Mouse (Mus musculus) brain, embryonic 14.5 days (tissue): ENCODE results near the gene Lrif1.

ENCODE experiments used
- CTCF ChIP-seq: fragments of 200-500 bp; IDR thresholded peaks from 2 replicates; pipeline ENCODE4 v1.5.1; 2012; ENCODE audit warnings: inconsistent platforms, mild to moderate bottlenecking, moderate library complexity, borderline replicate concordance; ENCODE audit not compliant: insufficient read depth, insufficient read length; ENCODE audit errors: extremely low read depth
- POLR2A ChIP-seq: fragments of 200-500 bp; IDR thresholded peaks from 2 replicates; pipeline ENCODE4 v1.6.1; 2012; ENCODE audit warnings: mild to moderate bottlenecking, inconsistent platforms, borderline replicate concordance; ENCODE audit not compliant: poor library complexity, insufficient read depth, insufficient read length, severe bottlenecking; ENCODE audit errors: extremely low read depth

DNA sequence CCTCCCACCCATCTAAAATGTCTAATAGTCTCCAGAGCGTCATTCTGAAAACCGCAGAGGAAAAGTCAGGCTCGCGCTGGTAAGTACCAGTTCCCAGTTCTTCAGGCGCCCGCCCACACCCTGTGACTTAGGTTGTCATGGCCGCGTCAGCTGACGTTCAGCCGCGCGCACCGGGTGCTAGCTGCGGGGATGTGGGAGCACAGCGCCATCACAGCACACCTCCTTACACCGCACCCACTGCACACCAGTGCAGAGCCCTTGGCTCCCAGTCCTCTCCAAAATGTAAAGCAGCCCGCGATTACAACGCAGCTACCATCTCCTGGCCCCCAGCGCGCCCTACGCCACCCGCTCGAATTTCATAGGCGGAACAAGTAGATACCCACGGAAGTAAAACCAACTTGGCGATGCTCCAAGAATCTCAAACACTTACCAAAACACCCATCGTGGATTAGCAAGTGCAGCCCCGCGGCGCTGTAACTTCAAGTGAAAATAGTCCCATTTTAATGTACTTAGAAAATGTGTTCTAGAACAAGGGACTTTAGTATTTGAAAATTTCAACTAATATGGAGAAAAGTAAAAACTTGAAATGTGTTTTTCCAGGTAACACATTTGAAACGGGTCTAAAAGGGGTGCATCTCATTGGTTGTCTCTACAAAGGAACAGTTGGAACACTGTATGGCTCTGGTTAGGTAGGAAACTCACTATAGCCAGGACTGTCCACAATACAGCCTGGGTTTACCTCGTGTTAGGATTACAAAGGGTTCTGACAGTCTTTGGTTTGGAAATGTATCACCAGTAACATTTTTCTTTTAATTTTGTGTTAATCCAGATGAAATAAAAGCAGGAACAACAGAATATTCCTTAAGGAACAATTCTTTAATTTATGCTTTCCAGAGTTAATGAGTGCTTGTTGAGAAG is 37.5 kb downstream of the Lrif1 start:
- TF ChIP-seq CTCF: peak; percentile 12; the same call in 1 of the 2 replicates
- peak; percentile 9; the same call in 1 of the 2 replicates for TF ChIP-seq POLR2A
